Mouse (Mus musculus) gastrocnemius, postnatal 4 days (tissue): Measurements from ENCODE around the gene Prr3. TPM values are rescaled to one million over a fixed set of nuclear protein-coding genes. Genes with fewer than 3 reads are reported as not detected.
"Not testable (repeated sequence)": the region's sequence is repeated elsewhere in the genome, so short reads cannot be mapped to it uniquely, and the experiment has no call there.

ENCODE experiments used
- DNase-seq, 2 experiments: peaks; one replicate each; pipeline ENCODE4 v3.0.0; 2021 to 2022; ENCODE audit warnings: low spot score in 2 of 2, mixed read lengths in 2 of 2
- total RNA-seq, 2 experiments: library from RNA; stranded (reverse); gene quantifications; 2 replicates each; pipeline ENCODE4 v1.2.3; 2021

The Prr3 gene
- total RNA-seq, 2 experiments from 2014 or later, result 13.2 to 15.0 TPM

DNA sequence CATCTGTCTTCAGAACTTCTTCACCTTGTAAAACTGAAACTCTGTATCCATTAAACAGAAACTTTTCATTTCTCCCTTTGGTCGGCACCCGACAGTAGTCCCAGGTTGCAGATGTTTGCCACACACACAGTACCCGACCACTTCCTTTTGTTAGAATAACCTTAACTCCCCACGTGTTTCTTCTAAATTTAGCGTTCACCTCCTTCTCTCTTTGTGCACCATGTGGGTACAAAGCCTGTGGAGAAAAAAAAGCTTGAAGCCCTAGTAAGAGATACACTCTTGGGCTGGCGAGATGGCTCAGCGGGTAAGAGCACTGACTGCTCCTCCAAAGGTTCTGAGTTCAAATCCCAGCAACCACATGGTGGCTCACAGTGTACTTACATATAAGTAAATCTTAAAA lies 19.3 kb upstream of the Prr3 start:
- no peak for DNase-seq

DNA sequence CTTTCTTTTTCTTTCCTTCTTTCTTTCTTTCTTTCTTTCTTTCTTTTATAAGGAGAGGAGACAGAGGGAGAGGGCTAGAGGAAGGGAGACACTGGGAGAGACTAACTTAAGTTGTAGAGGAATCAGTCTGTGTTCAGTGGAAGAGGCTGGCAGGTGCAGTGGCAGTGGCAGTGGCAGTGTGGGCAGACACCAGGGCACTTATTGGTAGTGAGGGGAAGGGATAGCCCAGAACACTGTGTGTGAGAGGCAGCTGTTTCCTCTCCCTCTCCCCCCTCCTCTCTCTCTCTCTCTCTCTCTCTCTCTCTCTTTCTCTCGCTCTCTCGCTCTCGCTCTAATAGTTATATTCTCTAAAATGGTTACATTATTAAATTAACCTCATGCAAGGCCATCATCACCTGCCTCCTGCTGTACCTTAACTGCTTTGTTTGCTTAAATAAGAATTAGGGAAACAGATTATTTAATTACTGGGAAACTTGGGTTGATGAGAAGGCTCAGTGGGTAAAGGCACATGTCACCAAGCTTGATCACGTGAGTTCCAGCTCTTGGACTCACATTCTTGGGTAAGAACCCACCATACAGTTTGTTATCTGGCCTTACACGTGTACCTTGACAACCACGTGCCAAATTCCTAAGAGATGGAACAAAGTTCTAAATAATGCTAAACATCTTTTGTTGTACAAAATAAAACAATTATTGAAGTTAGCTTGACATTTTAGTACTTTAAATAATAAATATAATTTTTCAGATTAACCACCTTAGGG lies 18.7 kb upstream of the Prr3 start:
- DNase-seq, result no peak

DNA sequence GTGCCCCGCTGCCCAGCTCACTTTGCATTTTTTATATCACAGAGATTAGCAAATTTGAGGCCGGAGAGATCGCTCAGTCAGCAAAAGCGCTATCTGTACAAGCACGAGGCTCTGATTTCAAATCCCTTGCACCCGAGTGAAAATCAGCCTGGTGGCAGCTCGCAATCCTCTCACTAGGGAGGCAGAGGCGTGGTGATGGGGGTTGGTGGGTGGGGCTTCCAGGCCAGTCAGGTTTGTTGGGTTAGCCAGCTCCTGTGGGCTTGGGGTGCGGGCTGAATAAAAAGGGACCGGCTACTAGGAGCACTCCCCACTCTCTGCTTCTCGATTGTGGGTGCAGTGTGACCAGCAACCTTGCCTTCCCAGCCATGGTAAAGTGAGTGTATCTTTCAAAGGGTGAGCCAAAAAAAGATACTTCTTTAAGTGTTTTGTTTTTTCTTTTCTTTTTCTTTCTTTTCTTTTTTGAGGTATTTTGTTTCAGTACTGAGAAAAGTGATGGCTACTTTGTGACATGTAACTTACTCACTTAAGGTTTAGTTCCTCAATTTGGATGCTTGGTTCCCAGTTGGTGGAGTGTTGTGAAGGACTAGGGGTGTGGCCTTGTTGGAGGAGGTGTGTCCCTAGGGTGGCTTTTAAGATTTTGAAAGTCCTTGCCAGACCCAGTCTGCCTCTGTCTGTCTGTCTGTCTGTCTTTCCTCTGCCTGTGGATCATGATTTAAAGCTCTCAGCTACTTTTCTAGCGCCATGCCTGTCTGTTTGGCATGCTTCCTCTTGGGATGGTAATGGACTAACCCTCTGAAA lies 17.9 kb upstream of the Prr3 start:
- no peak for DNase-seq

DNA sequence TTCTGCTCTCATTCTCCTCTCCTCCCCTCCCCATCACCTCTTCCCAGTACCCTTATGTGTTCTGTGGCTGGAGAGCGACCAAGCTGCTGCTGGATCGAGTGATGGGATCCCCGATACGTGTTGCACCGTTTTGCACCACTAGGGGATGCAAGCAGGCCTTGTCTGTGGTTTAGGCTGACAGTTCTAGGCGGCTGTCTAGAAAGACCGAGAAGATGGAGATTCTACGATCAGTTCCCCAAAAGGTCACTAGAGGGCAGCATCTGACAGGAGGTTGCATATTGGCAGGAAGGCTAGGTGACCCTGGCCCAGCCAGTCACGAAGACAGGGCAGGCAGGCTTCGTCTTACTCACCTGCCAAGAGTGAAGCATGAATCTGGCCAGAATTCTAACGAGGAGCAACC lies 16.9 kb upstream of the Prr3 start:
- DNase-seq, result peak; percentile 83 to 91

DNA sequence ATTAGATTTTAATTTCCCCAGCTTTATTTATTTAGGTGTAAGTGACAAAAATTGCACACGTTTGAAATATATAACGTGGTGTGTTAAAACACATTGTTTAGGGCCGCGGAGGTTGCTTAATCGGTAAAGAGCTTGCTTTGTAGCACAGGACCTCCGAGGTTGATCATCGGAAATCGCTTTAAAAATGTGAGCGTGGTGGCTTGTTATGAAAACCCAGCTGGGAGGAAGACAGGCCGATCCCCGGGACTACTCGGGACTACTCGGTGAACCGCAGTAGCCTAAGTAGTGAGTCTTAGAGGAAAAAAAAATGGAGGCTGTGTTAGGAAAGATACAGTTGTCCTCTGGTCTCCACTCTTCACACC lies 14.8 kb upstream of the Prr3 start:
- DNase-seq, result no peak

DNA sequence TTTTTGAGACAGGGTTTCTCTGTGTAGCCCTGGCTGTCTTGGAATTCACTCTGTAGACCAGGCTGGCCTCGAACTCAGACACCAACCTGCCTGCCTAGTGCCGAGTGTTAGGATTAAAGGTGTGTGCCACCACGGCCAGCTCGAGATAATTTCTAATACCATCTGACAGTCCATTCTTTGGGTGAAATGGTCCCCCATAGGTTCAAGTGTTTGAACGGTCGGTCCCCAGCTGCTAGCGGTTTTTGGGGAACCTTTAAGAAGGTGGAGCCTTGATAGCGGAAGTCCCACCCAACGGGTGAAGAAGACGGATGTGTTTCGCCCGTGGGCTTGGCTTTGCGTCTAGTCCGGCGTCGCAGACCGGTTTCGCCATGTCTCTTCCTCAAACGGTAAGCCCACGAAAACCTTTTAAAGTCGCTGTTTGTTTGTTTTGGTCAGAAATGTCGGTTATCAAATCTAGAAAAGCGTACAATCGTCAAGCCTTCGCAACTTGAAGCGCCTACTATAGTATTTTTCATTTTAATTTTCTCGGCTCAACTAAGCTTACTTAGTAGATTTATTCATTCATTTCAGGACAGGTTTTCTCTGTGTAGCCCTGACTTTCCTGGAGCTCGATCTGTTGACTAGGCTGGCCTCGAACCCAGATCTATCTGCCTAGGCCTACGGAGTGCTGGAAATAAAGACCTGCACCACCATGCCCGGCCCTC lies 14.3 kb upstream of the Prr3 start:
- peak; percentile 44 to 76 for DNase-seq

DNA sequence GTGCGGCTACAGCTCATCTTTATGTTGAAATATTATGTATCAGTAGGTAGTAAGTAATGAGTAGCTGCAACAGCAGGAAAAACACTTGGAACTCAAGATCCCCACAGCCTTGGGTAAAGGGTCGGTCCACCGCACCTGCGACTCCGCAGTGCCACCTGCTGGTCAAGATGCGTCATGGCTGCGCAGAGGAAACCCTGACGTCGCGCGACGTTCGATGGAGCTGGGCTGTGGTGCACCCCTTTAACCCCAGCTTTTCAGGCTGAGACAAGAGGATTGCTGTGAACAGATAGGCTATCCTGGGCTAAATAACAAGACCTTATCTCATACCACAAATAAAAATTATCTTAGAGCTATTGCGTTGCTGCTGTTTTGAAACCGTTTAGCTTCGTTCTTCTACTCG lies 13.6 kb upstream of the Prr3 start:
- peak; percentile 63 to 70 for DNase-seq

DNA sequence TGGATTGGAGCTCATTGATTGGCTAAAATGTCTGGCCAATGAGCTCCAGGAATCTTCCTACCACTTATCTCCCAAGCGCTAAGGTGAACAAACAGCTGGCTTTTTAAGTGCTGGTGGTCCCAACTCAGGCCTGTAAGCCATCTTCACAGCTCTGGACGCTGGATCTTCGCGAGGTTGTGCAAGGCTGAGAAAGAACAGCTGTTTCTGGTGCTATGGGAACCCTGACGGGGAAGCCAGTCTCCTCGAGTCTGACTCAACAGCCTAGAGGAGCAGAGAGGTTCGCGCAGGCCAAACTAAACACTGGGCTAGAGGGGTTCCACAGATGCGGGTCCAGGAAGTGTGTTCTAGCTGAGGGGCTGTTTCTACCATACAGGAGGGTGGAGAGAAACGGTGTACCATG lies 11.7 kb upstream of the Prr3 start:
- DNase-seq, result no peak

DNA sequence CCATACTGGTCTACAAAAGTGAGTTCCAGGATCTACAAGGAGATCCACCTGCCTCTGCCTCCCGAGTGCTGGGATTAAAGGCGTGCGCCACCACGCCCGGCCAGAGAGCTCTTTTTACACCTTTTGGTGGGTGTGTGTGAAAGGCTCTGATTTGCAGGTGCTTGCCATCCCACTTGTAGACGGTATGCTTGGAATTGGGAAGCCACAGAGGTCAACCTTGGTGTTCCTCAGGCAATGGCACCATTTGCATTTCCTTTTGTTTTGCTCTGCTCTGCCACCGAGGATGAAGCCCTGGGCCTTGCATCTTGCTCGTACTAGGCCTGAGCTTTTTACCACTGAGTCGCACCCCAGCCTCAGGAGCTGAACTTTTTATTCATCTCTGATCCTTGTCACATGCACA lies 1.7 kb upstream of the Prr3 start:
- no peak for DNase-seq

DNA sequence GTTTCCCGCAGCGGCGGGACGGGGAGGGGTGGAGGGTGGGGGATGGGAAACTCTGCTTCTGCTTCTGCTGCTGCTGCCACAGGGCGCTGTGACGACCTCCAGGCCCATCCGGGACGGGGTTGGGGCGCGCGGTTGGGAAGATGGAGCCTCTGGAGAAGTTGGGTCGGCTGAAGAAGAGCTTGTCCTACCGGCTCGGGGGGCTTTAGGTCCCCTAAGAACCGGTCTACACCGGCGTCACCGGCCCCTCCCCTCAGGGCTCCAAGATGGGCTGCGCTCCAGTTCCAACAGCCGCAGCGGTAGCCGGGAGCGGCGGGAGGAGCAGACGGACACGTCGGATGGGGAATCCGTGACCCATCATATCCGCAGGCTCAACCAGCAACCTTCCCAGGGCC lies 323 bp upstream of the Prr3 start:
- peak; percentile 48 to 67 for DNase-seq

DNA sequence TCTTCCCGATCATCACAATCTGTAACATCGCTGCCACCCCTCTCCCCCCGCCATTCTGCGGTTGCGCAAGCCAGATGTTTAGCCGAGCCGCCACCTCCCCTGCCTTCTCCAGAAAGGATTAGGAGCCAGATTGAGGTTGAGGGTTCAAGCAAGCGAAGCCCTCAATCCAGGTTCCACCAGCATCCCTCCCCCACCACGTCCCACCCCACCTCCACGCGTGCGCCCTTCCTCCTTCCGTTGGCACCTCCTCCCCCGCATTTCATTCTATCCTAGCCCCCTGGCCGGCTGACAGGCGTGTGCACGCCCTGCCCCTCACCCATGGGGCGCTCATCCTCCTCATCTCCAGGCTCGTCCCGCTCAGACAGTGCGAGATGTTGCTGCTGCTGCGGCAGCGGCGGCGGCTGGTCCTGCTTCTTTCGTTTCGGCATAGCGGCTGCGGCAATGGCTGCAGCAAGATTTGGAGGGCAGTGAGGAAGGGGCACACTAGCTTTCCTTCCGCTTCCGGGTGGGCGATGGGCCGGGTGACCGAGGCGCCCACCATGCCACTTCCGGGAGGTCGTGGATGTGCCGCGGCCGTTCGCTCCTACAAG lies 1.1 kb downstream of the Prr3 start:
- peak; percentile 66 to 86 for DNase-seq

DNA sequence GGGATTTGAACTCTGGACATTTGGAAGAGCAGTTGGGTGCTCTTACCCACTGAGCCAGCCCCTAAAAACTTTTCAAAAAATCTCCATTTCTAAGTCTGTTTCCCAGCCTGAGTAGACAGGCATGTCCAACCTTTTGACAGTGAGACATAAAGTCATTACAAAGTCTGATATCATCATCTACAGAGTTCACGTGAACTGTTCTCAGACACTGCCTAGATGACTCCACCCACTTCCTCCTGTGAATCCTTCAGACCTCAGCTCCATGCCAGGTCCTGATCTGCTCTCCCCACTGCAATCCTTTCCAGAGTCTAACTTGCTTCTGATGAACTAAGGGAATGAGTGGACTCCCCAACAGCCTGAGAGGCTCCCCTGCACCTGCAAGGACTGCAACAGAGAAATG lies 7.9 kb downstream of the Prr3 start:
- no peak for DNase-seq

DNA sequence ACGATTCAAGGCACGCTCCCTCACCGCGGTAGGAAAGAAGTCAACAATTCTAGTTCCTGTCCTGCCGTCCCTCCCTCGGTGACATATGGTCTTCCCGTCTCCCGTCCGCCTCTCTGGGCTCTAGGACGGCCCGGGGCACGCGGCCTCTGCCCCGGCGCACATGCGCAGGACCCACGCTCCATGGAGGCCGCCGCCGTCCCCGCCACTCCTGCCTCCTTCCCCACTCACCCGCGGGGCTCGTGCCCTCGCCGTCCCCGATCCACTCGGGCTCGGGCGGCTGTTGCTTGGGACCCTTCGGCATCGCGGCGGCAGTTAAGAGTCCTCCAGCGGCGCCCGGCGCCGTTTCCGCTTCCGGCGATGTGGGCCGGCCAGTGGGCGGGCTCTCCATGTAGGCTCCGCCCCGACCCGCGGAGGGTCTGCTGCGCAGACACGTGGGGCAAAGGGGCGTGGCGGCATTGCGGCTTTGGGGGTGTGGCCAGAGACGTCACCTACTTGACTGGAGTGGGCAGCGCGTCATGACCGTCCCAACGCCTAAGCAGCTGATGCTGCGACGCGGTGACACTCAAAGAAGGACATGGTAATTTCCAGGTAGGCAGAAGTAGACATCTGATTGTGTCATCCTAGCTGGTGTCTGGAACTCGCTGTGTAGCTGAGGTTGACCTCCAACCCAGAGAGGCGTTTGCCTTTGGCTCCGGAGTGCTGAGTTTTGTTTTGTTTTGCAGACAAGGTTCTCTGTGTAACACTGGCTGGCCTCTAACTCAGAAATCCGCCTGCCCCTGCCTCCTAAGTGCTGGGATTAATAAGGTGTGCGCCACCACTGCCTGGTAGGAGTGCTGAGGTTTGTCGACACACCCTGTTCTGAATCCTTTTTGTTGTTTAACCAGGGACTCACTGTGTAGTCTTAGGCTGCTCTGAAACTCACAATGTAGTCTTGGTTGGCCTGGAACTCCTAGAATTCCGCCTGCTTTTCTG lies 10.3 kb downstream of the Prr3 start, which contains the start of gene Abcf1:
Abcf1 (minus strand) TSS at position 344 of the 972 bp plus-strand sequence.
- peak; percentile 98 to 99 for DNase-seq

DNA sequence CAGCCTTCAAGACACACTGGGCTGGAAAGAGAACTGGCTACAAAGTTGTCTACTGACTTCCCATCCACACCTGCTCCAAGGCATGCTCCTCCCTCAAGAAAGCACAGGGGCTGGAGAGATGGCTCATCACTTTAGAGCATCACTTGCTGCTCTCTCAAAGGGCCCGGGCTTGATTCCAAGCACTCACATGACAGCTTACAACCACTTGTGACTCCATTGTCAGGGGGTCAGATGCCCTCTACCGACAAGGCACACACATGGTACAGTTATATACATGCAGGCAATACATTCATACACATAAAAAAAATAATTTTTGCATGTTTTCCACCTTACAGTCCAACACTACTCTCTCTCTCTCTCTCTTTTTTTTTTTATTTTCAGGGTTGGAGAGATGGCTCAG lies 12.4 kb downstream of the Prr3 start:
- DNase-seq, result no peak

DNA sequence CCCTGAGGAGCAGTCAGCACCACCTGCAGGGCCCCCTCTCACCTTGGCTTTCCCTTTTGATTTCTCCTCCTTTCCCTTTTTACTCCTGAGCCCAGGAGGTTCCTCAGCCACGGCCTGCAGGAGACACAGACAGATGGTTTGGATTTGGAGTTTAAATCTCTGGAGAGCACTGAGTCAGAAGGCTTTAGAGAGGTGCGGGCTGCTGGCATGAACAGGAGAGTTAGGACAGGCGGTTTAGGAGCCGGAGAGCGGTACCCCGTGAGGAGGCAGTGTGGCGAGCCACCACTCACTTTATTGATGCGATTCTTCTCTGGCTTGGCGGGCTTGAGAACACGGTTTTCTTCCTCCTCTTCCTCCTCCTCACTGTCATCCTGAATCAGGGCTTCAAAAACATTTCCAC lies 16.8 kb downstream of the Prr3 start:
- DNase-seq, result no peak

DNA sequence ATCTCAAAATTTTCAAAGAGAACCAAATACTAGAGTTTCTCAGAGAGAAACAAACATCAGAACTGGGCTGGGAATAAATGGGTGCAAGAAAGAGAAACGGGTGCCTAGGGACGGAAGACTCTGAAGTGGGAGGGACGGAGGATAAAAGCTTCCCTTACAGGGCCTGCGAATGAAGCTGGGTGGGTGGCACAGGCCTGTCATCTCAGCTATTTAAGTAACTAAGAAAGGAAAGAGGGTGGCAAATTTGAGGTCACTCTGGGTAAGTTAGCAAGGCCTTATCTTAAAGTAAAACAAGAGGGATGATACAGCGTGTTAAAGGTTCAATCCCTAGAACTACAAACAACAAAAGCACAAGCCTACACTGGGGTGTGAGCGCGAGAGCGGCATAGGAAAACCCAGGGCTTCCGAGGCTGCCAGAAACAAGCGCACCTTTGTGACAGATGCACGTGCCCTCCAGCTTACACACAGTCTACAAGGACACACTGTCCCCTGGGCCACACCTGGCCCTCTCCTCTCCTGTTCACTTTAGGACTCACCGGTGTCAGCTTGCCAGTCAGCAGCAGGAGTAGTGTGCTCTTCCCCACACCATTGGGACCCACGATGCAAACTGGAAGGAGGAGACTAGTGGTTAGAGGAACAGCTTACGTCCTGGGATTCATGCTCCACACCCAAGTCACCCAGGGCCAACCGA lies 21.4 kb downstream of the Prr3 start:
- DNase-seq, result no peak

DNA sequence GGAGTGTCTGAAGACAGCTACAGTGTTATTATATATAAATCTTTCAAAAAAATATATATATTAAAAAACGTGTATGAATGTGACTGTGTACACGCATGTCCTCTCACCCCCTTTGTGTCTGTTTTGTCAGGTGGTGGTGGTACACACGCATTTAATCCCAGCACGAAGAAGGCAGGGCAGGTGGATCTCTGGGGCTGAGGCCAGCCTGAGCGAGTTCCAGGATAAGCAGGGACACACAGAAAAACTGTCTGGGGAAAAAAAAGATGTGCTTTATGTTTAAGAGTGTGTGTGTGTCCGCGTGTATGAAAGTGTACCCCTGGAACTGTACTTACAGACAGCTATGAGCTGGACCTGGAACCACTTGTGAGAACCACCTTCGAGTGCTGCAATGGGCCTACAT lies 25.4 kb downstream of the Prr3 start:
- no peak for DNase-seq

DNA sequence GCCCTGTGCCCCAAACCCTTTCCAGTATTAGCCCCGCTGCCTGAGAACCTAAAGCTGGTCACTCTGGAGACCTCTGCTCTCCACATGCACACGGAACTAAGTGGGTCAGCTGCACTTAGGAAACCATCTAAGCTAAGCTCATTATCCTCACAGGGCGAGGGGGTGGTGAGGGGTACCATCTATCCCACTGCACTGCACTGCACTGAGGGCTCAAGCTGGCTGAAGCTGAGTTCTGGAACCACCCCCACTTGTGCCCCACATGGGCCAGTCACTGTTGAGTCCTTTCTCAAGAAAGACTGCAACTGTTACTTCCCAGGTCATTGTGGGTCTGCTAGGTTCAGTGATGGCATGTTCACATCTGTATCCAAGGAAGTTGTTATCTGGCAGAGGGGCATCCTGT lies 27.5 kb downstream of the Prr3 start:
- not testable (repeated sequence) for DNase-seq

DNA sequence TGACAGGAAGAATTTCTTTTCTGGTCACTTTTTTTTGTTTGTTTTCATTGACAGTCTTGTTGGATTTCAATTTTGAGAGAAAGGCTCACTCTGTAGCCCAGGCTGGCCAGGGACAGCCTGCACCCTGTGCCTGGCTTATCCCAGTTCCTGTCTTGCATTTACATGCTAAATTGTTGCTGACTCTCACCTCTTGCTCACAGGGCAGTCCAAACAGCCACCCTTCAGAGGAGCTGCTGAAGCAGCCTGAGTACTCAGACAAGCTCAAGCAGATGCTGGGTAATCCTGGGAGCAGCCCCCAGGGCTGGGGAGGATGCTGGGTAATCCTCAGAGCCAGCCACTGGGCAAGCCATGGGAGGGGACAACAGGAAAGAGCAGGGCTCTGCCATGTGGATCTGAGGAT lies 29.1 kb downstream of the Prr3 start:
- not testable (repeated sequence) for DNase-seq

DNA sequence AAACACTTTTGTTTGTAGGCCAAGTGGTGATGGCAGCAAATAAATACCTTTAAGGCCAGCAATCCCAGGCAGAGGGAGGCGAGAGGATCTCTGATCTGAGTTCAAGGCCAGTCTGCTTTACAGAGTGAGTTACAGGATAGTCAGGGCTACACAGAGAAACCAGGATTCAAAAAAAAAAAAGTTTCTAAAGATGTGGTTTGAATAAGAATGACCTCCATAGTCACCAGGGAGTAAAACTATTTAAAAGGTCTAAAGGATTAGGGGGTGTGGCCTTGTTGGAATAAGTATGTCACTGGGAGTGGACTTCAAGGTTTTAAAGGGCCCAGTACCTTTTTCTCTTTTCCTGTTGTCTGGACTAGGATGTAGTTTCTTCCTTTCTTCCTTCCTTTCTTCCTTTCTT lies 40.1 kb downstream of the Prr3 start:
- no peak for DNase-seq
